Mouse (Mus musculus): ENCODE data around the gene Abcc5. TPM values are rescaled to one million over a fixed set of nuclear protein-coding genes. Genes with fewer than 3 reads are reported as not detected.

The Abcc5 gene
- polyA plus RNA-seq, 1 experiment from 2014 or later: 9.0 TPM

DNA sequence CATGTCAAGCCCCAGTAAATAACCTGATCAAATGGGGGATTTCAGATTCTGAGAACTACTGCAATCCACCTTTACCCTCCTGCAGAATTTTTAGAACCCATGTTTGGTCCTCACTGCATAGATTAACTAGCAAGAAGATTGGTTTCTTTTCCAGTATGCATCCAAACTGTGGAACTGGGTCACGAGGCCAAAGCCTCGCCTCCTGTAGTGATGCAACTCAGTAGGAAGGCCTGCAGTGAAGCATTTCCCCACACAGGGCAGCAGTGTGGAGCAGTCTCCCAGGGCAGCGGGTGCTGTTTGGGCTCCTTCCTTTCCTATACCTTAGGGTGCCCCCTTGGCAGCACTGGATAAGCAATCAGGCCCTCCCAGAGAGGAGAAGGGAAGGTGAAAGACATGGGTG lies 24.6 kb downstream of the Abcc5 start:
- WGBS (ENCODE audit: insufficient replicate concordance): 46% methylated on average over 3 of the region's 3 CpGs
- H3K4me2 ChIP-seq (ENCODE audit: low read depth, low read length): no peak overlapping the region
- no peaks in the 10 kb centered on the region for H3K27me3 ChIP-seq (ENCODE audit: insufficient read depth, low read length)
- peaks cover 9% of the 10 kb centered on the region for H3K36me3 ChIP-seq (replicated peaks; ENCODE audit: insufficient read depth, low read length)
- H3K4me1 ChIP-seq (ENCODE audit: insufficient read depth): no peaks in the 10 kb centered on the region
- H3K9me3 ChIP-seq (ENCODE audit: low read length): no peaks in the 10 kb centered on the region
- ATAC-seq (peak; percentile 79), DNase-seq (peak; percentile 53)
- no peak overlapping the region for H3K27ac ChIP-seq (ENCODE audit: low read depth)
- no peak overlapping the region for H3K9ac ChIP-seq (replicated peaks)
- H3K4me3 ChIP-seq (ENCODE audit: low read depth, low read length): no peak overlapping the region
- TF ChIP-seq CTCF (IDR thresholded peaks at IDR 0.05; ENCODE audit: low read depth) (peak; percentile 32; the same call in 1 of the 2 replicates), EP300 (IDR thresholded peaks at IDR 0.05; ENCODE audit: low read depth) (no peak)

DNA sequence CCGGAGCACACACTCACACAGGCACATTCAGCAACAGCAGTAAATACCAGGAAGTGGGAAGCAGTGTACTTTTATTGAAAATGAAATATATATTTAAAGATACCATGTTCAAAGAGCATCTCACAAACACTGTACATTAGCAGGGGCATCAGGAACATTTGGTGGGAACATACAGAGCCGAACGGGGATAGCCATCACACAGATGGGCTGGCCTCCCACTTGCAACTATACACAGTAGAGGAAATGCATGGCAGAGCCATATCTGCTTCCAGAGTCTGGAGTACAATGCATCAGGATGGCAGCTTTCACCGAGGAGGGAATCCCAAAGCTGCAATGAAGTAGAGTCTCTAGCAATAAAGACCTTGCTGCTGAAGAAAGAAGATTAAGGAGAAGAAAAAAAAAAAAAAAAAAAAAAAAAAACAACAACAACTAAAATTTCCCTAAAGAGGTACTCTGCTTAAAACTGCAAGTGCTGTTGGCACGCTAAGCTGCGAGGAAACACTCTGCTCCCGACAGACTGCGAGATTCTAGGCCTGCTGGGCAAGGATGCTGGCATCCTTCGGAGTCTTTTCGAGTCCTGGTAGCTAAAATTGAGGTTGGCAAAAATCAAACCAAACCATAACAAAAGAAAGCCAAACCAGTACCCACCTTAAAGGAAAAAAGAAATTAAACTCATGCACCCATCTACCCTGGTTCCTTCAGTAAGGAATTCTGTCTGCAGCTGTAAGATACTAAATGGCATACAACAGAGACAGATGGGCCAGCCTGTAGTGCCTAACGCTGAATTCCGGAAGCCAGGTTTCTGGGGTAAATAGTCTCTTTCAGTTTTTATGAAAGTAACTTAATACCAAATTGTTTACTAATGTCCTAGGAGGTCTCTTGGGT lies 25.2 kb downstream of the Abcc5 start:
- peaks cover 10% of the 10 kb centered on the region for H3K36me3 ChIP-seq (replicated peaks; ENCODE audit: insufficient read depth, low read length)
- H3K27ac ChIP-seq (ENCODE audit: low read depth): no peak overlapping the region
- H3K4me3 ChIP-seq (ENCODE audit: low read depth, low read length): no peak overlapping the region
- no peaks in the 10 kb centered on the region for H3K27me3 ChIP-seq (ENCODE audit: insufficient read depth, low read length)
- no peak for ATAC-seq
- H3K4me1 ChIP-seq (ENCODE audit: insufficient read depth): no peaks in the 10 kb centered on the region
- H3K9ac ChIP-seq (replicated peaks): no peak overlapping the region
- DNase-seq: no peak
- H3K4me2 ChIP-seq (ENCODE audit: low read depth, low read length): no peak overlapping the region
- H3K9me3 ChIP-seq (ENCODE audit: low read length): no peaks in the 10 kb centered on the region
- 86% methylated on average over 12 of the region's 12 CpGs for WGBS (ENCODE audit: insufficient replicate concordance)
- TF ChIP-seq CTCF (IDR thresholded peaks at IDR 0.05; ENCODE audit: low read depth): no peak
- TF ChIP-seq EP300 (IDR thresholded peaks at IDR 0.05; ENCODE audit: low read depth): no peak

DNA sequence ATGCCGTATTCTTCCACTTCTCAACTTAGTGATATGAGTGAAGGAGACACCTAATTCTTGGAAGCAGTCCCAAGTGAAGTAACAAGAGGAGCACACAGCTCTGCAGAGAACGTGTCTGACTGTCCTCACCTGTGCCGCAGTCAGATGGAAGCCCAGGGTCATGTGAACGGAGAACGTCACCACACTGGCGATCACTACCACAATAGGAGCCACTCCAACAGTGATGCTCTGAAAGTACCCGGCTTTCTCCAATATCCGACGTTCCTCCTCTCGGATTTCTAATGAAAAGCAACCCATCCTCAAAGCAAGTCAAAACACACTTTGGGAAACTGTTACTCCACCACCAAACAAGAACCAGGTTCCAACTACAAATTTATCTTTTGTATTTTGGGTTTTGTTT lies 29.3 kb downstream of the Abcc5 start:
- no peaks in the 10 kb centered on the region for H3K27me3 ChIP-seq (ENCODE audit: insufficient read depth, low read length)
- ATAC-seq: no peak
- no peak overlapping the region for H3K9ac ChIP-seq (replicated peaks)
- no peak overlapping the region for H3K27ac ChIP-seq (ENCODE audit: low read depth)
- no peaks in the 10 kb centered on the region for H3K4me1 ChIP-seq (ENCODE audit: insufficient read depth)
- 87% methylated on average over 10 of the region's 10 CpGs for WGBS (ENCODE audit: insufficient replicate concordance)
- no peak for DNase-seq
- peaks cover 3% of the 10 kb centered on the region for H3K36me3 ChIP-seq (replicated peaks; ENCODE audit: insufficient read depth, low read length)
- no peak for TF ChIP-seq EP300 (IDR thresholded peaks at IDR 0.05; ENCODE audit: low read depth)
- TF ChIP-seq CTCF (IDR thresholded peaks at IDR 0.05; ENCODE audit: low read depth): no peak
- no peaks in the 10 kb centered on the region for H3K9me3 ChIP-seq (ENCODE audit: low read length)
- H3K4me3 ChIP-seq (ENCODE audit: low read depth, low read length): no peak overlapping the region
- H3K4me2 ChIP-seq (ENCODE audit: low read depth, low read length): no peak overlapping the region

DNA sequence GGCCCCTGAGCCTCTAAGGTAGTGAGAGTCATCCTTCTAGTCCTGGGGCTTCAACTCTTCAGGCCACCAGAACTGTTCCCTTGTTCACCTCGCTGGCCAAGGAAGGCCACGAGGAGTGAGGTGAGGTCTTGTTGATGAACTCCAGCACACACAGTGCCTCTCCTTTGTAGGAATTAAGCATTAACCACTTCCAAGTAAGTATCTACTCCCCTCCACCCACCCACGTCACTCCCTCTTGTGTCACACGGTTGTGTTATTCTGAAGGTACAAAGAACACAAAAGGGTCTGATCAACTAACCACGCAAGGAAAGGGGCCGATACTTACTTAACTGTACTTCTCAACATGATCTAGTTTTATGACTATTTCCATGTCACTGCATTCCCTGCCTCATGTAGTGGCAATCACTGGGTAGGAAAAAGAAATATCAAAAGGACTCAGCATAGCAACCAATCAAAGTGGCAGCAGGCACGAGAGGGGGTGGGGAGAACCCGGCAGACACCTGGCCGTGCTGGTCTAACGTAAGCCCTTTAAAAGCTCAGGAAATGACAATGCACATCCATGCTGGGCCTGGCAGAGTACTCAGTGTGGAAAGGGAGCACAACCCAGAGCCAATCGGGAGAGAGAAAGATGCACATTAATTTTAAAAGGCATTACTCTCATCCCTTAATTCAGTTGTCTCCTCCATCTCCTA lies 30.8 kb downstream of the Abcc5 start:
- H3K27me3 ChIP-seq (ENCODE audit: insufficient read depth, low read length): no peaks in the 10 kb centered on the region
- DNase-seq (no peak), ATAC-seq (no peak)
- H3K27ac ChIP-seq (ENCODE audit: low read depth): no peak overlapping the region
- no peaks in the 10 kb centered on the region for H3K9me3 ChIP-seq (ENCODE audit: low read length)
- H3K4me3 ChIP-seq (ENCODE audit: low read depth, low read length): no peak overlapping the region
- H3K4me2 ChIP-seq (ENCODE audit: low read depth, low read length): no peak overlapping the region
- H3K9ac ChIP-seq (replicated peaks): no peak overlapping the region
- peaks cover 5% of the 10 kb centered on the region for H3K36me3 ChIP-seq (replicated peaks; ENCODE audit: insufficient read depth, low read length)
- no peak for TF ChIP-seq CTCF (IDR thresholded peaks at IDR 0.05; ENCODE audit: low read depth)
- TF ChIP-seq EP300 (IDR thresholded peaks at IDR 0.05; ENCODE audit: low read depth): no peak
- H3K4me1 ChIP-seq (ENCODE audit: insufficient read depth): no peaks in the 10 kb centered on the region
- 81% methylated on average over 11 of the region's 11 CpGs for WGBS (ENCODE audit: insufficient replicate concordance)

DNA sequence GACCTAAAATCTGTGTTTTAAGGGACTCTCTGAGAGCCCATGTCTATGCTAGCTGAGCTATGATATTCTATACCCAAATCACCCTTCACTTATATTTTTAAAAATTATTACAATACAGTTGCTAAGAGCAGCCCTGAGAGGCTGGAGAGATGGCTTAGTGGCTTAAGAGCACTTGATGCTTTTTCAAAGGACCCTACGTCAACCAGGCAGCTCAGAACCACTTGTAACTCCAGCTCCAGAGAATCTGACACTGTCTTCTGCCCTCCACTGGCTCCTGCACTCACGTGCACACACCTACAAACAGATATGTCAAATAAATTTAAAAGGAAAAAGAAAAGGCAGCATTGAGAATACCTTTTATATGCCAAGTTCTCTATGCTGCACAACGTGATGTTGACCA lies 34.4 kb downstream of the Abcc5 start:
- H3K4me3 ChIP-seq (ENCODE audit: low read depth, low read length): no peak overlapping the region
- peaks cover 5% of the 10 kb centered on the region for H3K36me3 ChIP-seq (replicated peaks; ENCODE audit: insufficient read depth, low read length)
- no peaks in the 10 kb centered on the region for H3K4me1 ChIP-seq (ENCODE audit: insufficient read depth)
- H3K9me3 ChIP-seq (ENCODE audit: low read length): no peaks in the 10 kb centered on the region
- TF ChIP-seq EP300 (IDR thresholded peaks at IDR 0.05; ENCODE audit: low read depth) (no peak), CTCF (IDR thresholded peaks at IDR 0.05; ENCODE audit: low read depth) (no peak)
- H3K9ac ChIP-seq (replicated peaks): no peak overlapping the region
- no peak overlapping the region for H3K4me2 ChIP-seq (ENCODE audit: low read depth, low read length)
- H3K27ac ChIP-seq (ENCODE audit: low read depth): no peak overlapping the region
- no peaks in the 10 kb centered on the region for H3K27me3 ChIP-seq (ENCODE audit: insufficient read depth, low read length)
- ATAC-seq: no peak
- no peak for DNase-seq
- 87% methylated on average over 3 of the region's 3 CpGs for WGBS (ENCODE audit: insufficient replicate concordance)

DNA sequence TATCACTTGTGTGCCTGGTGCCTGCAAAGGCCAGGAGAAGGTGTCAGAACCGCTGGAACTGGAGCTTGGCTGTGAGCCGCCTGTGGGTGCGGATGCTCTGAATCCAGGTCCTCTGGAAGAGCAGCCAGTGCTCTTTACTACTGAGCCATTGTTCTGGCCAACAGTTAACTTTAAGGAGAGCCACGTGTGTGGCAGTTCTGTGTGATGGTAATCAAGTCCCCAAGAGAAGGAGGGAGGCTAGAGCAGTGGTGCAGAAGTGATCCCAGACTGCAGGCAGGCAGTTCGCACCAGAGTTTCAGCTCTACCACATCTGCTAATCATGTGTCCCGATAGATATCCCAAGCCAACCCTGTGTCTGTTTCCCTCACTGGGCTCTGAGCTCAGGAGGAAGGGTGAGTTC lies 36.0 kb downstream of the Abcc5 start:
- WGBS (ENCODE audit: insufficient replicate concordance): 82% methylated on average over 6 of the region's 6 CpGs
- DNase-seq (no peak), ATAC-seq (no peak)
- no peaks in the 10 kb centered on the region for H3K9me3 ChIP-seq (ENCODE audit: low read length)
- TF ChIP-seq CTCF (IDR thresholded peaks at IDR 0.05; ENCODE audit: low read depth) (no peak), EP300 (IDR thresholded peaks at IDR 0.05; ENCODE audit: low read depth) (no peak)
- H3K27ac ChIP-seq (ENCODE audit: low read depth): no peak overlapping the region
- no peaks in the 10 kb centered on the region for H3K4me1 ChIP-seq (ENCODE audit: insufficient read depth)
- H3K9ac ChIP-seq (replicated peaks): no peak overlapping the region
- no peak overlapping the region for H3K4me2 ChIP-seq (ENCODE audit: low read depth, low read length)
- H3K36me3 ChIP-seq (replicated peaks; ENCODE audit: insufficient read depth, low read length): peaks cover 3% of the 10 kb centered on the region
- H3K27me3 ChIP-seq (ENCODE audit: insufficient read depth, low read length): no peaks in the 10 kb centered on the region
- H3K4me3 ChIP-seq (ENCODE audit: low read depth, low read length): no peak overlapping the region

Data from liver, postnatal 0 days (tissue).